Mouse (Mus musculus) heart, adult 2 months (tissue): ENCODE data around the gene Akt1s1. TPM values are rescaled to one million over a fixed set of nuclear protein-coding genes. Genes with fewer than 3 reads are reported as not detected.

ENCODE experiments used
- DNase-seq, 2 experiments: peaks; one replicate each; pipeline ENCODE4 v3.0.0; 2021
- H3K27ac ChIP-seq: fragments of 200-600 bp; 2 replicates; pipeline ENCODE4 v1.8.1; 2022
- H3K27me3 ChIP-seq: fragments of 200-500 bp; 2 replicates; pipeline ENCODE4 v1.6.1; 2012; ENCODE audit warnings: mild to moderate bottlenecking, low read length, inconsistent platforms, mixed read lengths; ENCODE audit not compliant: control insufficient read depth, insufficient read depth
- H3K36me3 ChIP-seq: fragments of 200-500 bp; 2 replicates; pipeline ENCODE4 v1.6.1; 2012; ENCODE audit warnings: low read length, inconsistent platforms; ENCODE audit not compliant: control insufficient read depth, insufficient read depth
- H3K4me1 ChIP-seq: fragments of 200-500 bp; 2 replicates; pipeline ENCODE4 v1.6.1; 2011; ENCODE audit warnings: low read length; ENCODE audit not compliant: control insufficient read depth, insufficient read depth
- H3K4me3 ChIP-seq: fragments of 200-600 bp; 2 replicates; pipeline ENCODE4 v1.8.1; 2022
- H3K79me2 ChIP-seq: fragments of 200-500 bp; replicated peaks from 2 replicates; pipeline ENCODE4 v1.6.1; 2012; ENCODE audit warnings: mild to moderate bottlenecking, inconsistent platforms, low read length, moderate library complexity, mixed read lengths; ENCODE audit not compliant: control insufficient read depth, insufficient read depth
- H3K9ac ChIP-seq: fragments of 200-500 bp; 2 replicates; pipeline ENCODE4 v1.6.1; 2012; ENCODE audit warnings: low read depth, mild to moderate bottlenecking, control low read depth, inconsistent platforms, low read length, mixed read lengths
- CTCF ChIP-seq: fragments of 200-600 bp; IDR thresholded peaks from 2 replicates; pipeline ENCODE4 v1.8.1; 2022; ENCODE audit warnings: antibody characterized with exemption, mild to moderate bottlenecking, moderate library complexity
- EP300 ChIP-seq: fragments of 200-500 bp; IDR thresholded peaks from 2 replicates; pipeline ENCODE4 v1.6.1; 2011; ENCODE audit warnings: low read depth, low read length, control low read depth; ENCODE audit not compliant: insufficient read depth
- POLR2A ChIP-seq: fragments of 200-500 bp; IDR thresholded peaks from 2 replicates; pipeline ENCODE4 v1.6.1; 2011; ENCODE audit warnings: mild to moderate bottlenecking, low read depth, low read length, control low read depth; ENCODE audit not compliant: insufficient read depth
- WGBS: fragments of 180-500 bp; shearing (Covaris S2); methylation state at CpG from one replicate; pipeline ENCODE4 v1.1.7; 2018; 5-methylcytosine and 5-hydroxymethylcytosine counted together
- intact Hi-C: fragments of 180-260 bp; cut with DNase I; formaldehyde crosslinking; loops from one replicate; pipeline ENCODE4 v1.15.1; 2025
- polyA plus RNA-seq: library from polyadenylated mRNA; depleted of rRNA; stranded (reverse); fragments of >200 nt; gene quantifications from 2 replicates; pipeline ENCODE4 v1.2.3, GENCODE M21; 2012
- total RNA-seq, 2 experiments: library from RNA; stranded (reverse); gene quantifications; 2 replicates each; pipeline ENCODE4 v1.2.3; 2021

The Akt1s1 gene
- total and polyA plus RNA-seq, 3 experiments = 62.6 to 72.8 (median 63.0) TPM

DNA sequence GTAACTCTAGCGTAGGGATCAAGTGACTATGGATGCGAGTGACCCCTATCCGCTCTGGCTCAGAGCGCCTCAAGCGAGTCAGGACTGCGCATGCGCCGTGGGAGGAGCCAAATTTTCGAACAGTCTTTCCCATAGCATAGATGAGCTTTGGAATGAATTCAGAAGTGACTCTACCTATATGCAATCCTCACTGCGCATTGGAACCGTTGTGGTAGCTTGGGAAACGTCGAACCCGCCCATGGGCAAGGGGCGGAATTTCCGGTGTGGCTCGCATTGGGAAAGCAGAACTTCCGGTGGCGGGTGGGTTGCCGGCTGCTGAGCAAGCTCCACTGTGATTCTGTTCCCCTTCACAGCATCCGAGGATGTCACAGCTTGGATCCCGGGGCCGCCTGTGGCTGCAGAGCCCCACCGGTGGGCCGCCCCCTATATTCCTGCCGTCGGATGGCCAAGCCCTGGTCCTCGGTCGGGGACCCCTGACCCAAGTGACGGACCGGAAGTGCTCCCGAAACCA is 8.3 kb downstream of the Akt1s1 start, which contains the start of gene Pnkp:
Gene Pnkp, plus strand, starts transcription at position 98 of the 511 bp plus-strand sequence.
- no peaks in the 10 kb centered on the region for H3K36me3 ChIP-seq
- peak; percentile 88 for TF ChIP-seq POLR2A
- no peak for TF ChIP-seq CTCF
- 0 out of 2 replicates have a peak, but pooled peaks have one; percentile 26 for TF ChIP-seq EP300
- peak within 1 kb of the TSS; percentile 91 for H3K27ac ChIP-seq
- H3K4me1 ChIP-seq = peaks cover 6% of the 10 kb centered on the region
- intact Hi-C loops = loop anchor here (5.0 kb wide), 1 partner anchor 40 kb away; the partner anchor contains the start of gene Fuz
- under 1% methylated on average over 32 of the region's 32 CpGs for WGBS
- peak; percentile 89 to 90 for DNase-seq
- H3K9ac ChIP-seq = peak within 1 kb of the TSS; percentile 84
- no peaks in the 10 kb centered on the region for H3K27me3 ChIP-seq
- H3K79me2 ChIP-seq = peaks cover 3% of the 10 kb centered on the region
- peak within 1 kb of the TSS; percentile 83 for H3K4me3 ChIP-seq

DNA sequence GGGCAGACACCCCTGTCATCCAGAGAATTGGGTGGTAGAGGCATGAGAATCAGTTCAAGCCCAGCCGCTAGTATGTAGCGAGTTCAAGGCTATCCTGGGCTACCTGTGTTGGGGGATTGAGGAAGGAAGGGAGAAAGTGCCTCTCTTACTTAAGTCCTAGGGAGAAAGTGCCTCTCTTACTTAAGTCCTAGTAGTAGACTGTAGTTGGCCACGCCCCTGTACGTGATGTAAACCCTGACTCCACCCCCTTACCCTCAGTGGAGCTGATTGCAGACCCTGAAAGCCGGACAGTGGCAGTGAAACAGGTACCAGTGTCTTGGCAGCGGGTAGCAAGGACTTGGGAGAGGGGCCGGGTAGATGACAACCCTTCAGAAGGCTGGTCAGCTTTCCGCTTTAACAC is 9.1 kb downstream of the Akt1s1 start:
- H3K79me2 ChIP-seq = no peaks in the 10 kb centered on the region

DNA sequence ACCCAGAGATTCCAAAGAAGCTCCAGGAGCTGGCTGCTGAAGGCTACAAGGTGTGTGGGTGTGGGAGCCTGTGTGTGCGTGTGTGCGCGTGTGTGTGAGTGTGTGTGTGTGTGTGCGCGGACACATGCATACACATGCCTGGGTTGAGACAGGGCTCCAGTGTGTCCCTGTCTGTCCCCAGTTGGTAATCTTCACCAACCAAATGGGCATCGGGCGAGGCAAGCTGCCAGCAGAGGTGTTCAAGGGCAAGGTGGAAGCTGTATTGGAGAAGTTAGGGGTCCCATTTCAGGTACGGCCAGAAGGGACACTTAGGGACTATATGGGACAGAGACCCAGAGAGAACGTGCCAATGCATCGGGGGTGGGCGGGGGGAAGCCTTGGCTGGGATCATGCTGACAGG is 11.1 kb downstream of the Akt1s1 start:
- DNase-seq = no peak
- TF ChIP-seq CTCF (no peak), POLR2A (no peak), EP300 (no peak)
- Histone ChIP-seq H3K9ac (no peak overlapping the region), H3K36me3 (no peaks in the 10 kb centered on the region), H3K27me3 (no peaks in the 10 kb centered on the region), H3K79me2 (no peaks in the 10 kb centered on the region; the same call in 1 of the 2 replicates), H3K4me1 (peaks cover 7% of the 10 kb centered on the region), H3K4me3 (no peak overlapping the region), H3K27ac (no peak overlapping the region)
- 88% methylated on average over 11 of the region's 11 CpGs for WGBS
- intact Hi-C loops = loop anchor here (5.0 kb wide), 1 partner anchor 37 kb away; the partner anchor contains the start of gene Fuz

More for the DNA sequence above, 9.1 kb downstream of the Akt1s1 start:
- Histone ChIP-seq H3K4me1 (peaks cover 6% of the 10 kb centered on the region), H3K4me3 (peak overlapping the region; percentile 83), H3K27me3 (no peaks in the 10 kb centered on the region), H3K27ac (peak overlapping the region; percentile 91), H3K36me3 (no peaks in the 10 kb centered on the region), H3K9ac (0 out of 2 replicates have a peak overlapping the region, but pooled peaks have one; percentile 12)
- 25% methylated on average over 8 of the region's 8 CpGs for WGBS
- 0 out of 2 replicates have a peak, but pooled peaks have one; percentile 18 for TF ChIP-seq POLR2A
- no peak for TF ChIP-seq EP300
- TF ChIP-seq CTCF = no peak
- DNase-seq = no peak
- intact Hi-C loops = loop anchor here (5.0 kb wide), 1 partner anchor 39 kb away; the partner anchor contains the start of gene Fuz

DNA sequence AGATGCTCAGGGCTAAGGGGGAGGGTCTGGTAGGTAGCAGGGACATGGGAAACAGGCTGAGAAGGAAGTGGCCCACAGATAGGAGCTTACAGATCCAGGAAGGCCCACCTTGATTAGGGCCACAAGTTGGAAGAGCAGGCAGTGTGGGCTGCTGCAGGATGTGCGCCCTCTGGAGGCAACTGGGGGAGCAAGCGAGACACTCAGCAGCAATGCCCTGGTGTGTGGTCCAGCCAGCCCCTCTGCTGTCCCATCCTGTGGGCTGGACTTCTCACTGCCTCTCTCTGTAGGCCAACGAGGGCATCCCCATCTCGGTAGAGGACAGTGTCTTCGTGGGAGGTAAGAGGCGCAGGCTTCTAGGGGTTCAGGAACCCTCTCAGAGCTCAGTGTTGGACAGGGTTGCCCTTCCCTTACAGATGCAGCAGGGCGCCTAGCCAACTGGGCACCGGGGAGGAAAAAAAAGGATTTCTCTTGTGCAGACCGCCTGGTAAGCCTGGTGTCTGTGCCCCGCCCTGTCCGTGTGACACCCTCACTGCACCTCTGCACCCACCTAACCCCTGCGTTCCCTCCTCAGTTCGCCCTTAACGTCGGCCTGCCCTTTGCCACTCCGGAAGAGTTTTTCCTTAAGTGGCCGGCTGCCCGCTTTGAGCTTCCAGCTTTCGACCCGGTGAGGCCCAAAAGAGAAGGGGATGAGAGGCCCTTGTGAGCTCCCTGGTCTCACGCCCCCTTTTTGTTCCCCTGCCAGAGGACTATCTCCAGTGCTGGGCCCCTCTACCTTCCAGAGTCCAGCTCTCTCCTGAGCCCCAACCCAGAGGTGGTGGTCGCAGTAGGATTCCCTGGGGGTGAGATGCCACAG is 12.0 kb downstream of the Akt1s1 start:
- H3K79me2 ChIP-seq = no peaks in the 10 kb centered on the region; the same call in 1 of the 2 replicates
- peaks cover 14% of the 10 kb centered on the region for H3K4me1 ChIP-seq
- 54% methylated on average over 22 of the region's 22 CpGs for WGBS
- H3K4me3 ChIP-seq = no peak overlapping the region
- no peaks in the 10 kb centered on the region for H3K36me3 ChIP-seq
- no peaks in the 10 kb centered on the region for H3K27me3 ChIP-seq
- no peak for TF ChIP-seq EP300
- TF ChIP-seq CTCF = peak; percentile 95
- intact Hi-C loops = no loop called here
- H3K27ac ChIP-seq = no peak overlapping the region
- peak in 1 of 2 experiments; percentile 82 for DNase-seq
- H3K9ac ChIP-seq = no peak overlapping the region

DNA sequence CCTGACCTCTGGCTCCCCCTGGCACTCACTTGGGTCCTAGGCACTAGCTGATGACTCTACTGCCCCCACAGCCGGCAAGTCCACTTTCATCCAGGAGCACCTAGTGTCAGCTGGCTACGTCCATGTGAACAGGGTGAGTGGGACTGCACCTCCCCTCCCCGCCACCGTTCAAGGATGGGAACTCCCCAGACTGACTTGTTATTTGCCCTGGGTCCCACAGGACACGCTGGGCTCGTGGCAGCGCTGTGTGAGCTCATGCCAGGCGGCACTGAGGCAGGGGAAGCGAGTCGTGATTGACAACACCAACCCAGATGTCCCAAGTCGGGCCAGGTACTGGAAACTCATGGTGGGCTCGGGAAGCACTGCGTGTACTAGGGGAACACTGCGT is 12.6 kb downstream of the Akt1s1 start:
- WGBS = 81% methylated on average over 14 of the region's 14 CpGs
- no peak overlapping the region for H3K9ac ChIP-seq
- no peak overlapping the region for H3K27ac ChIP-seq
- no peak overlapping the region for H3K4me3 ChIP-seq
- DNase-seq = no peak
- TF ChIP-seq POLR2A (no peak), EP300 (no peak), CTCF (no peak)
- H3K27me3 ChIP-seq = no peaks in the 10 kb centered on the region
- H3K4me1 ChIP-seq = peaks cover 18% of the 10 kb centered on the region
- H3K36me3 ChIP-seq = no peaks in the 10 kb centered on the region
- no peaks in the 10 kb centered on the region; the same call in 1 of the 2 replicates for H3K79me2 ChIP-seq
- intact Hi-C loops = no loop called here

DNA sequence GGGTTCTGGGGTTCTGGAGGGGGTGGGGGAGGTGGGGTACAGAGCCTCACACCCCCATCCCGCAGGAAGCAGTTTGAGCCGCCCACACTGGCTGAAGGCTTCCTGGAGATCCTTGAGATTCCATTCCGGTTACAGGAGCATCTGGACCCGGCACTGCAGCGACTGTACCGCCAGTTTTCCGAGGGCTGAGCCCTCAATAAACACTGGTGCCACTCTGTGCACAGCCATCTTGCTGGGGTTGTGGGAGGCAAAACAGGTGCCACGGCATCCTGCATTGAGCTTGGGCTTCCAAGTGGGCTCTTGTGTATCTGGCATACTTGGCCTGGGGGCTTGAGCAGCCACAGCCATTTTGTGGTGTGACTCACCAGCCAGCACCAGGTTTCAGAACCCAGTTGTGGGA is 13.6 kb downstream of the Akt1s1 start:
- H3K4me1 ChIP-seq = peaks cover 23% of the 10 kb centered on the region
- TF ChIP-seq CTCF = no peak
- TF ChIP-seq EP300 = no peak
- TF ChIP-seq POLR2A = no peak
- no peaks in the 10 kb centered on the region; the same call in 1 of the 2 replicates for H3K79me2 ChIP-seq
- intact Hi-C loops = no loop called here
- no peak overlapping the region for H3K4me3 ChIP-seq
- H3K27ac ChIP-seq = no peak overlapping the region
- no peak overlapping the region for H3K9ac ChIP-seq
- no peaks in the 10 kb centered on the region for H3K36me3 ChIP-seq
- no peaks in the 10 kb centered on the region for H3K27me3 ChIP-seq
- WGBS = 55% methylated on average over 8 of the region's 8 CpGs
- no peak for DNase-seq
